Mouse (Mus musculus) erythroblast, embryonic 14.5 days (primary cell): ENCODE measurements around the gene Rgl3. TPM values are rescaled to one million over a fixed set of nuclear protein-coding genes. Genes with fewer than 3 reads are reported as not detected.

ENCODE experiments used
- H3K27me3 ChIP-seq: 2 replicates; pipeline ENCODE4 v1.6.1; 2012; ENCODE audit warnings: inconsistent platforms; ENCODE audit not compliant: control insufficient read depth
- H3K36me3 ChIP-seq: 2 replicates; pipeline ENCODE4 v1.6.1; 2012; ENCODE audit warnings: mild to moderate bottlenecking, inconsistent platforms; ENCODE audit not compliant: control insufficient read depth
- H3K4me1 ChIP-seq: 2 replicates; pipeline ENCODE4 v1.6.1; 2012; ENCODE audit warnings: inconsistent platforms; ENCODE audit not compliant: control insufficient read depth
- H3K4me3 ChIP-seq: replicated peaks from 2 replicates; pipeline ENCODE3; 2012; ENCODE audit warnings: moderate library complexity, mild to moderate bottlenecking, inconsistent platforms
- H3K9me3 ChIP-seq: 2 replicates; pipeline ENCODE4 v1.6.1; 2012; ENCODE audit warnings: low read length, inconsistent platforms, mixed read lengths; ENCODE audit not compliant: control insufficient read depth
- GATA1 ChIP-seq: IDR thresholded peaks from 2 replicates; pipeline ENCODE4 v1.6.1; 2012; ENCODE audit warnings: low read length, inconsistent platforms, mixed read lengths
- TAL1 ChIP-seq: IDR thresholded peaks from 3 replicates; pipeline ENCODE4 v1.6.1; 2012; ENCODE audit warnings: low read length, inconsistent platforms, mixed read lengths
- polyA plus RNA-seq: library from polyadenylated mRNA; stranded (reverse); fragments of >175 nt; gene quantifications from 2 replicates; pipeline ENCODE4 v1.2.3, GENCODE M21; 2012

Rgl3 gene
- polyA plus RNA-seq, 1 experiment, result 0.01 TPM

- TF ChIP-seq TAL1 (no peak), GATA1 (no peak)
- Histone ChIP-seq H3K27me3 (no peaks in the 10 kb centered on the region), H3K36me3 (peaks cover 86% of the 10 kb centered on the region), H3K4me3 (no peak overlapping the region), H3K4me1 (peaks cover 4% of the 10 kb centered on the region), H3K9me3 (no peaks in the 10 kb centered on the region)
Observed at GRCm38 (mm10) chr9:22011055-22011454, 21.8 kb upstream of the Rgl3 start.

- peaks cover 41% of the 10 kb centered on the region for H3K4me1 ChIP-seq
- no peak for TF ChIP-seq GATA1
- TF ChIP-seq TAL1, result no peak
Observed at GRCm38 (mm10) chr9:22004546-22004945, 15.3 kb upstream of the Rgl3 start.

GRCm38 (mm10) chr9:22003163-22003554, 13.9 kb upstream of the Rgl3 start:
- Histone ChIP-seq H3K9me3 (no peaks in the 10 kb centered on the region), H3K36me3 (peaks cover 47% of the 10 kb centered on the region), H3K27me3 (peaks cover 29% of the 10 kb centered on the region), H3K4me1 (peaks cover 41% of the 10 kb centered on the region), H3K4me3 (peak overlapping the region; percentile 73)
- TF ChIP-seq GATA1, result no peak
- no peak for TF ChIP-seq TAL1

More at GRCm38 (mm10) chr9:22004546-22004945, 15.3 kb upstream of the Rgl3 start:
- Histone ChIP-seq H3K36me3 (peaks cover 61% of the 10 kb centered on the region), H3K27me3 (peaks cover 17% of the 10 kb centered on the region), H3K4me3 (peak overlapping the region; percentile 18), H3K9me3 (no peaks in the 10 kb centered on the region)

- TF ChIP-seq GATA1 (no peak), TAL1 (no peak)
- peaks cover 40% of the 10 kb centered on the region for H3K36me3 ChIP-seq
- peak within 1 kb of the TSS; percentile 73 for H3K4me3 ChIP-seq
- H3K9me3 ChIP-seq, result no peaks in the 10 kb centered on the region
- H3K27me3 ChIP-seq, result peaks cover 35% of the 10 kb centered on the region
- peaks cover 41% of the 10 kb centered on the region for H3K4me1 ChIP-seq
Observed at GRCm38 (mm10) chr9:22002194-22003162, 13.2 kb upstream of the Rgl3 start, which contains the start of the genes Ccdc151 and Prkcsh. Gene Ccdc151, minus strand, starts transcription at chr9:22002634. Gene Prkcsh, plus strand, starts transcription at chr9:22002806.

- peaks cover 41% of the 10 kb centered on the region for H3K27me3 ChIP-seq
- no peak overlapping the region for H3K4me3 ChIP-seq
- H3K4me1 ChIP-seq, result peaks cover 41% of the 10 kb centered on the region
- peaks cover 32% of the 10 kb centered on the region for H3K36me3 ChIP-seq
- H3K9me3 ChIP-seq, result no peaks in the 10 kb centered on the region
- TF ChIP-seq TAL1, result no peak
- TF ChIP-seq GATA1, result no peak
Observed at GRCm38 (mm10) chr9:22001633-22002032, 12.4 kb upstream of the Rgl3 start.

GRCm38 (mm10) chr9:22000296-22000695, 11.1 kb upstream of the Rgl3 start:
- Histone ChIP-seq H3K4me3 (no peak overlapping the region), H3K4me1 (peaks cover 32% of the 10 kb centered on the region), H3K36me3 (peaks cover 18% of the 10 kb centered on the region), H3K9me3 (0 out of 2 replicates have a peak, but pooled peaks cover 3% of the 10 kb centered on the region), H3K27me3 (peaks cover 48% of the 10 kb centered on the region)
- TF ChIP-seq TAL1 (no peak), GATA1 (no peak)

GRCm38 (mm10) chr9:21996178-21996867, 7.1 kb upstream of the Rgl3 start:
- H3K27me3 ChIP-seq, result peaks cover 77% of the 10 kb centered on the region
- TF ChIP-seq TAL1 (no peak), GATA1 (no peak)
- H3K9me3 ChIP-seq, result peaks cover 3% of the 10 kb centered on the region; the same call in 1 of the 2 replicates
- H3K4me3 ChIP-seq, result no peak overlapping the region
- no peaks in the 10 kb centered on the region for H3K36me3 ChIP-seq
- peaks cover 3% of the 10 kb centered on the region for H3K4me1 ChIP-seq

GRCm38 (mm10) chr9:21992227-21992626, 3.0 kb upstream of the Rgl3 start:
- H3K4me3 ChIP-seq, result no peak overlapping the region
- peaks cover 18% of the 10 kb centered on the region; the same call in 1 of the 2 replicates for H3K9me3 ChIP-seq
- H3K27me3 ChIP-seq, result peaks cover 83% of the 10 kb centered on the region
- TF ChIP-seq GATA1 (no peak), TAL1 (no peak)
- no peaks in the 10 kb centered on the region for H3K36me3 ChIP-seq
- peaks cover 6% of the 10 kb centered on the region for H3K4me1 ChIP-seq
